Mouse (Mus musculus) thymus, adult 2 months (tissue): ENCODE data around the gene Ubash3b.

Source experiments
- CTCF ChIP-seq: fragments of 200-500 bp; IDR thresholded peaks from 2 replicates; pipeline ENCODE4 v1.5.1; 2012; ENCODE audit warnings: mild to moderate bottlenecking, control low read depth, low read length, moderate library complexity, borderline replicate concordance; ENCODE audit not compliant: control insufficient read depth, poor library complexity, insufficient read depth; ENCODE audit errors: extremely low read depth
- POLR2A ChIP-seq: fragments of 200-500 bp; IDR thresholded peaks from 2 replicates; pipeline ENCODE4 v1.6.1; 2012; ENCODE audit warnings: mild to moderate bottlenecking, low read length, control low read depth, moderate library complexity; ENCODE audit not compliant: control insufficient read depth, poor library complexity, insufficient read depth; ENCODE audit errors: extremely low read depth

DNA sequence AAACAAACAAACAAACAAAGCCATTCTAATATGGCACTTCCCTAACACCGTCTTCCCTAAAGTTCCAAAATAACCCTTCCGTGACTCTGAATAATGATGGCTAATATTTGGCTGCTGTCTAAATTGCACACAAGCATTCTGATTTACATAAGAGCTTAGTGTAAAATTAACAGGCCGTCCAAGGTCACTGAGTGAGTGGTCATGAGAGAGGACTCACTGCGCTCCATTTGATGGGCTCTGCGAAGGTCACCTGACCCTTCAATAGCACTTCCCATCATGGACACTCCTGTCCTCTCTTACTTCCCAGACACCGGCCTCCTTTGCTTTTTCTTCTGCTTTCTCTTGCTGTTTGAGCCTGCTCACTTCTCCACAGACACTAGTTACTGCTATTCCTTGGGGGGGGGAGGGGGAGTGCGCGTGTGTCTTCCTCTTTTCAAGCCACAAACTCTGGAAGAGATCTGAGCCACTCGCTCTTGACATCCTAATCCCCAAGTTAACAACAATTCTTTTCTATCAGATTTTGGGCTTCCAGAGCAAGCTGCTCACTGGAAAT is 73.6 kb downstream of the Ubash3b start:
- TF ChIP-seq CTCF (no peak), POLR2A (no peak)
